Mouse (Mus musculus): ENCODE data around the gene Ddx60.

DNA sequence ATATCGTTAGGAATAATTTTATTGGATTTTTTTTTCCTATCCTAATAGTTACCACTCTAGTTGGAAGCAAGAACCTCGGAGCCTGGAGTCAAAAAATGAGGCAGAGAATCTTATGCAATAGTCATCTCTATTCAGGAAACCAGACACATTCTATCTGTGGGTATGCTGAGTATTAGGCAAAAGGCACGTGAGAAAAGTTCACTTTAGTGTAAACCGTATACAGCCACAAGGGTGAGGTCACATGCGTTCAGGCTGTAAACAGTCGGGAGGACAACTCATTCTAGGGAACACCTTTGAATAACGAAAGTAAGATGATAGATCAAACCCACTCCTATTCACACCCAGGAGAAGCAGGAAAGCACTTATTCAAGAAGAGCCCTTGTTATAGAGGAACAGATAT lies 7.5 kb upstream of the Ddx60 start:
- TF ChIP-seq POLR2A (IDR thresholded peaks at IDR 0.05; ENCODE audit: low read depth, low read length) (no peak), CTCF (IDR thresholded peaks at IDR 0.05; ENCODE audit: extremely low read depth, insufficient read depth, insufficient read length, insufficient replicate concordance) (no peak)

Data from spleen, adult 2 months (tissue).